Mouse (Mus musculus): ENCODE results near the gene Itgam. TPM values are rescaled to one million over a fixed set of nuclear protein-coding genes. Genes with fewer than 3 reads are reported as not detected.

Gene Itgam
- polyA plus RNA-seq (2017; shearing (Covaris generic)), result 1 to 10 TPM in 1 of 2 experiments, under 1 TPM in 1; 0.98 to 5.7 TPM

GRCm38 (mm10) chr7:128062456-128062855 is at the start of gene Itgam, which contains the start of gene Gm49368:
TSS of gene Itgam (plus strand) at chr7:128062640.
TSS of gene Gm49368 (plus strand) at chr7:128062683.

GRCm38 (mm10) chr7:128128741-128129720 is 66.6 kb downstream of the Itgam start, which contains the start of gene Itgax:
TSS of gene Itgax (plus strand) at chr7:128129547.

GRCm38 (mm10) chr7:128154076-128154475 is 91.6 kb downstream of the Itgam start, which contains the start of gene Itgad:
TSS of gene Itgad (plus strand) at chr7:128154376.

Other genes with a start within 250 kb of the Itgam start
- gene Stx4a, start 238.3 kb upstream of the Itgam start, polyA plus RNA-seq (2017; shearing (Covaris generic)), result 100 to 1,000 TPM; 114 to 120 TPM
- not detected for gene Stx1b, start 238.1 kb upstream of the Itgam start, polyA plus RNA-seq (2017; shearing (Covaris generic))
- 10 to 100 TPM; 18.2 to 41.6 TPM for gene Zfp646, start 186.4 kb upstream of the Itgam start, polyA plus RNA-seq (2017; shearing (Covaris generic))
- 10 to 100 TPM; 17.6 to 20.2 TPM for gene Zfp668, start 185.8 kb upstream of the Itgam start, polyA plus RNA-seq (2017; shearing (Covaris generic))
- gene Prss53, start 171.7 kb upstream of the Itgam start, polyA plus RNA-seq (2017; shearing (Covaris generic)), result under 1 TPM in 1 of 2 experiments, not detected in 1; 0.30 TPM
- gene Gm21974, start 167.2 kb upstream of the Itgam start, polyA plus RNA-seq (2017; shearing (Covaris generic)), result not detected
- 10 to 100 TPM; 19.6 to 26.5 TPM for gene Vkorc1, start 167.0 kb upstream of the Itgam start, polyA plus RNA-seq (2017; shearing (Covaris generic))
- gene Bckdk, start 158.6 kb upstream of the Itgam start, polyA plus RNA-seq (2017; shearing (Covaris generic)), result 10 to 100 TPM; 58.4 to 67.7 TPM
- 10 to 100 TPM; 38.6 to 42.8 TPM for gene Kat8, start 150.1 kb upstream of the Itgam start, polyA plus RNA-seq (2017; shearing (Covaris generic))
- under 1 TPM in 1 of 2 experiments, not detected in 1; 0.23 TPM for gene Prss8, start 132.5 kb upstream of the Itgam start, polyA plus RNA-seq (2017; shearing (Covaris generic))
- gene Prss36, start 115.9 kb upstream of the Itgam start, polyA plus RNA-seq (2017; shearing (Covaris generic)), result 1 to 10 TPM; 2.3 to 3.3 TPM
- 100 to 1,000 TPM; 116 to 146 TPM for gene Fus, start 95.2 kb upstream of the Itgam start, polyA plus RNA-seq (2017; shearing (Covaris generic))
- 100 to 1,000 TPM; 420 to 581 TPM for gene Pycard, start 68.8 kb upstream of the Itgam start, polyA plus RNA-seq (2017; shearing (Covaris generic))
- gene Trim72, start 58.7 kb upstream of the Itgam start, polyA plus RNA-seq (2017; shearing (Covaris generic)), result under 1 TPM in 1 of 2 experiments, not detected in 1; 0.16 TPM
- under 1 TPM in 1 of 2 experiments, not detected in 1; 0.64 TPM for gene Gm49368, start within 50 bp of the Itgam start, polyA plus RNA-seq (2017; shearing (Covaris generic))
- 1 to 10 TPM in 1 of 2 experiments, not detected in 1; 1.1 TPM for gene Itgax, start 66.9 kb downstream of the Itgam start, polyA plus RNA-seq (2017; shearing (Covaris generic))
- gene Itgad, start 91.7 kb downstream of the Itgam start, polyA plus RNA-seq (2017; shearing (Covaris generic)), result 1 to 10 TPM; 1.6 to 2.9 TPM
- under 1 TPM in 1 of 2 experiments, not detected in 1; 0.24 TPM for gene Cox6a2, start 143.7 kb downstream of the Itgam start, polyA plus RNA-seq (2017; shearing (Covaris generic))
- gene Armc5, start 174.7 kb downstream of the Itgam start, polyA plus RNA-seq (2017; shearing (Covaris generic)), result 10 to 100 TPM; 16.1 to 23.5 TPM
- gene 9130023H24Rik, start 175.4 kb downstream of the Itgam start, polyA plus RNA-seq (2017; shearing (Covaris generic)), result 1 to 10 TPM; 1.4 to 2.4 TPM
- under 1 TPM; 0.45 to 0.53 TPM for gene Tgfb1i1, start 184.2 kb downstream of the Itgam start, polyA plus RNA-seq (2017; shearing (Covaris generic))
- gene Slc5a2, start 203.0 kb downstream of the Itgam start, polyA plus RNA-seq (2017; shearing (Covaris generic)), result under 1 TPM in 1 of 2 experiments, not detected in 1; 0.24 TPM
- gene BC017158, start 235.5 kb downstream of the Itgam start, polyA plus RNA-seq (2017; shearing (Covaris generic)), result 10 to 100 TPM; 15.9 to 18.8 TPM